Mouse (Mus musculus) E14TG2a.4 (cell line): ENCODE results near the gene Pim2.

ENCODE experiments used
- CTCF ChIP-seq: conservative IDR thresholded peaks from 2 replicates; pipeline ENCODE4 v1.5.1; 2014; ENCODE audit warnings: low read length
- NANOG ChIP-seq: IDR thresholded peaks from 2 replicates; pipeline ENCODE4 v1.6.1; 2014; ENCODE audit warnings: borderline replicate concordance, low read length, mixed read lengths

- TF ChIP-seq CTCF (no peak), NANOG (no peak)
Measured at GRCm38 (mm10) chrX:7837146-7837545, 40.9 kb upstream of the Pim2 start.
